Mouse (Mus musculus) gastrocnemius, postnatal 4 days (tissue): ENCODE measurements at regions not wholly inside any gene's neighbourhood (a gene's known extent, or its start where the extent isn't known, plus 50 kb on each side); places are given as distances from the start of the nearest gene placed in this dataset.
"Not testable (repeated sequence)": the region's sequence is repeated elsewhere in the genome, so short reads cannot be mapped to it uniquely, and the experiment has no call there.

Experiments
- DNase-seq, 2 experiments: peaks; one replicate each; pipeline ENCODE4 v3.0.0; 2021 to 2022; ENCODE audit warnings: low spot score in 2 of 2, mixed read lengths in 2 of 2

GRCm38 (mm10) chr8:20436956-20437355 lies 73.9 kb upstream of the Gm15319 start:
- DNase-seq, result peak; percentile 56 to 62

GRCm38 (mm10) chr8:20433236-20433635 lies 70.2 kb upstream of the Gm15319 start:
- not testable (repeated sequence) for DNase-seq

- peak in 1 of 2 experiments; percentile 7 for DNase-seq
These were observed 66.5 kb upstream of the Gm15319 start for GRCm38 (mm10) chr8:20429469-20429868.

- not testable (repeated sequence) for DNase-seq
These were observed 61.9 kb upstream of the Gm15319 start for GRCm38 (mm10) chr8:20424903-20425222.

GRCm38 (mm10) chr8:20424104-20424902 lies 61.3 kb upstream of the Gm15319 start:
- peak; percentile 100 for DNase-seq

- not testable (repeated sequence) for DNase-seq
These were observed 57.8 kb upstream of the Gm15319 start for GRCm38 (mm10) chr8:20420807-20421206.
